Mouse (Mus musculus) NIH3T3 (cell line): ENCODE data around the gene Dhx37.
A peak's percentile ranks its signal among the peaks of the same experiment; 100 is the strongest.
"Not testable (repeated sequence)": the region's sequence is repeated elsewhere in the genome, so short reads cannot be mapped to it uniquely, and the experiment has no call there.

Source experiments
- DNase-seq: peaks from one replicate; pipeline ENCODE4 v3.0.0-alpha.2; 2012; ENCODE audit warnings: low read depth

Dhx37 gene

DNA sequence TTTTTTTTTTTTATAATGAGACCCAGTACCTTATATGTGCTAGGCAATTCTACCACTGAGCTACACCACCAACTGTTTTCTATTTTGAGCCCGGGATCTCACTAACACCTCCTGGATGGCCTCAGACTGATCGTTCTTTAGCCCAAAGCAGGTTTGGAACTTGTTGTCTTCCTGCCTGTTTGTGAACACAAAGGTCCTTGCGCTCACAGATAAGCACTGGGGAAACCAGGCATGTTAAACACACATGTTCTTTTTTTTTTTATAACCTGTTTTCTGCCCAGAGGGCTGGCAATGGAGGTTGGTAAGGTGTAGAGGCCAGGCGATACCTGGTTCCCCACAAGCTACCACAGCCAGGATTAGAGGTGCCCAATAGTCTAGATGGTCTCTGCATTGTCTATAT, 14.7 kb upstream of the Dhx37 start:
- no peak for DNase-seq

DNA sequence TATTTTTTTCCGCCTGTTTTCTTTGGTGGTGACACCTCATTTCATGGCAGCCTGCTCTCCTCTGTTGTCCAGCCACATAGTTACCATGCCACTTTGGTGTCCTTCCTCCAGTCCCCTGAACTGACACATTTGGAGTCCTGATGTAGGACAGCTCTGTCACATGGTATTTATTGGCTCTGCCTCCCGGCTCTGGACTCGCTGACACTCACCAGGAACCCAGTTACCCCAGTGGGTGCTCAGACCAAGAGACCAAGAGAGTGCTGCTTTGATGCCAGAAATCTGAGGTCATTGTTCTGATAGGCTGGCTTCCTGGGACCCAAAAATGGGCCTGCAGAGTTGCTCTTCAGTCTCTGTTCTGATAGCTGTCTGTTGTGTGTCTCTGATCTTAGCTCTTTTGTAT, 14.1 kb upstream of the Dhx37 start:
- no peak for DNase-seq

DNA sequence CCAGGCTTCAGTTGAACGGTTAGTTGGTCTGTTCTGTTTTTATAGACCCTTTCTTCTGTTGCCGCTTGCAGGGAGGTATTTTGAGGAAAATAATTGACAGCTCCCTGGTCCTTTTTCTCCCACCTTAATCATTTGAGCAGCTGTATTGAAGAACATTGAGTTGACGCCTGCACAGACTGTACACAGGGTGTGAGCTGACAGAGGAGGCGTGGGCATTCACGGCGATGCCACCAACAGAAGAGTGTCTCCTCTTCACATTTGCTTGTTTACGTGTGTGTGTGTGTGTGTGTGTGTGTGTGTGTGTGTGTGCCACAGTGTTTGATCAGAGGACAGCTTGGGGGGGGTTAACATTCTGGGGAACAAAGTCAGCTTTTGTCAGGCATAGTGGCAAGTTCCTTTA, 12.4 kb upstream of the Dhx37 start:
- DNase-seq: no peak

DNA sequence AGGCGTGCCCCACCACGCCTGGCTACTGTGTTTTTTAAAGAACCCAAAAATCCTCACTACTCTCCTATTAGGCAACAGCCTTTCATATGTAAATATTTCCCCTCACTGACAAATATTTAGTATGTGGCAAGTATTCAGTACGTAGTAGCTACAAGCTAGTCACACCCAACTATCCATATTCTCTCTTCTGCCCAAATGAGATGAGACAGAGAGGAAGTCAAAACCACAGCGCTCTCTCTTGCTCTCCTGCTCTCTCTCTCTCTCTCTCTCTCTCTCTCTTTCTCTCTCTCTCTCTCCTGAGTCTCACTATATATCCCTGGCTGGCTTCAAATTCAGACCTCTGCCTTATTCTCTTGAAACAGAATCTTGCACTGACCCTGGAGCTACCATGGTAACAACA, 10.6 kb upstream of the Dhx37 start:
- no peak for DNase-seq

DNA sequence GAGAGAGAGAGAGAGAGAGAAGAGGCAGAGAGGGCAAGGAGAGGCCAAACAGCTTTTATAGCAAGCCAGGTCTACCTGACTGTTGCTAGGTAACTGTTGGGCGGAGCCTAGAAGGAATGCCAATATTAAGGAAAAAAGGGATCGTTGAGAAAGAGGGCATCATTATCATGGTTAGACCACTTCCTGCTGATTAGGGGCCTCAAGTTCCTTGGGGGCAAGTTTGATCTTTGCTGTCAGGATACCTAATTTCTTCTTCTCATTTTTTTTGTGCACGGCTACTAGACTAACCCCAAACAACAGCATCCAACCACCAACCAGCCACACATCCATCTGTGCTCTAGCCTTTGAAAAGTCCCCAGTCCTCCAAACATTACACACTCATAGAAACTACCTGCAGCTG, 10.0 kb upstream of the Dhx37 start:
- no peak for DNase-seq

DNA sequence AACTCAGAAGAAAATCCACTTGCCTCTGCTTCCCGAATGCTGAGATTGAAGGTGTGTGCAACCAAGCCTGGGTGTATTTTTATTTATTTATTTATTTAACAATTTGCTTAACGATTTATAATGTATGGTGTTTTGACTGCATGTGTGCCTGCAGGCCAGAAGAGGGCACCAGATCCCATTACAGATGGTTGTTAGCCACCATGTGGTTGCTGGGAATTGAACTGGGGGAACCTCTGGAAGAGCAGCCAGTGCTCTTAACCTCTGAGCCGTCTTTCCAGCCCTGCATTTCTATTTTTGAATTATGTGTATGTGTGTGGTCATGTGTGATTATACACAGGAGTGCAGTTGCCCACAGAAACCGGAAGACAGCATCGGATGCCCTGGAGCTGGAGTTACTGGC, 9.4 kb upstream of the Dhx37 start:
- DNase-seq: no peak

DNA sequence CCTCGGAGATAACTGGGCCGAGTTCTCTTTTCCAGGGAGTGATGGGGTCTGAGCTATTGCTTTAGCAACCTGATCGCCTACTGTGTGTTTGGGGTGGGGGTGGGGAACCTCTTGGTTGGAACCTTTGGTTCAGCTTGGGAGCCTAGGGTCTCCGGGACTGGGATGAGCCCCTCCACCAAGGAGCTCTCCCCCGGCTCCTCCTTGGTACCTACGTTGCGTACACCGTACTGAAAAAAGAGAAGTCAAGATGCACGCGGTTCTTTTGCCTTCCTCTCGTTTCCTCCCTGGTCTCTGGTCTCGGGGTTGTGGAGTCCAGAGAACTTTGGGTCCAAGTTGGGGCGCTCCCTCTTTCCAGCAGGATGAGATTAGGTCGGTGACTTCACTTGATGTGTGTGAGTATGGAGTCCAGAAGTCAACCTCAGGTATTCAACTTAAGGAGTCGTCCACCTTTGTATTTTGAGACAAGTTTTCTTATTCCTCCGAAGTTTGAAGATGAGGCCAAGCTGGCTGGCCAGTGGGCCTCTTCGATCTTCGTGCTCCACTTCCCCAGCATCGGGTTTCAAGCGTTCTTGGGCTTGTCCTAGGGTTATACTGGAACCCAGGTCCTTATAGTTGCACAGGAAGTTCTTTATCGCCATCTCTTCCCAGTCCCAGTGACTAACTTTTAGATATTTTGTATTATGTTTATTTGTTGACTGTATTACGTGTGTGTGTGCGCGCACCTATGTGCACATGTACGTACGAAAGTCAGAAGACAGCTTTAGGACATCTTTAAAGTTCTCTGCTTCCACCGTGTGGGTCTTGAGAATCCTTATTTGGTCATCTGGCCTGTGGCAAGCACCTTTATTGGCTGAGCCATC, 8.4 kb upstream of the Dhx37 start:
- DNase-seq: peak; percentile 29

DNA sequence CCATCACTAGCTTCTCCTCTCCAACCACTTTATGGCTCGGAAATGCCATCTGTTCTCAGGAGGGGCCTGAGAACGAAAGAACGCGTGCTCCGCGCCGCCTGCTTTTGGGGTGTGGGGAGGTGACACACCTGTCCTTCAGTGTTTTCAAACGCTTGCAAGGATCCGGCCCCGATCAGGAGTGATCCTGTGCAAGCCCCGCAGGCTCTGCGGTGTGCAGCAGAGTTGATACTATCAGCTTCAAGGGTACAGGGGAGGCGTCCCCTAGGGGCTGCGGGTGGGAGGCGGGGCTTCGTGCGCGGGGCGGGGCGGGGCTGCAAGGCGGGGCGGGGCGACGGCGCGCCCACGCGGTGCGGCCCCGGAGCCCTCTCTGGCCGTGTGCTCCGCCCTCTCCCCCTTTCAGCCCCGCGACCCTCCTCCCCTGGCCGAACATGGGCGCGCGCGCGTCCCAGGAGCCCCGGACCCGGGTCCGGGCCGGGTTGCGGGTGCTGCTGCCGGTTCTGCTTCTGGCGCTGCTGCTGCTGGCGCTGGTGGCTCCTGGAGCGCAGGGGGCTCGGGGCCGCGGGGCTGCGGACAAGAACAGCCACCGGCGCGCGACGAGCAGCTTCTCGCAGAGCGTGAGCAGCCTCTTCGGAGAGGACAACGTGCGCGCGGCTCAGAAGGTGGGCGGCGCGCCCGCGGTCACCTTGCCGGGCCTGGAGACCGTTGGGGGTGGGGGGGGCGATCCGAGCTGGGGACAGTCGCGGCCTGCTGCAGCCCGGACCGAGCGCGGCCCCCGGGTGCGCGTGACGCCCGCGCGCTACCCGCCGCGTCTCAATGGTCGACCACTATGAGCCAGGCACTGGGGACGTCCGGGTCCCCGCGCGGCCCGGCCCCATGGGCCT, 7.6 kb upstream of the Dhx37 start, which contains the start of gene Bri3bp:
Gene Bri3bp (plus strand): TSS at position 335 of the 881 bp plus-strand sequence.
- DNase-seq: peak; percentile 71

DNA sequence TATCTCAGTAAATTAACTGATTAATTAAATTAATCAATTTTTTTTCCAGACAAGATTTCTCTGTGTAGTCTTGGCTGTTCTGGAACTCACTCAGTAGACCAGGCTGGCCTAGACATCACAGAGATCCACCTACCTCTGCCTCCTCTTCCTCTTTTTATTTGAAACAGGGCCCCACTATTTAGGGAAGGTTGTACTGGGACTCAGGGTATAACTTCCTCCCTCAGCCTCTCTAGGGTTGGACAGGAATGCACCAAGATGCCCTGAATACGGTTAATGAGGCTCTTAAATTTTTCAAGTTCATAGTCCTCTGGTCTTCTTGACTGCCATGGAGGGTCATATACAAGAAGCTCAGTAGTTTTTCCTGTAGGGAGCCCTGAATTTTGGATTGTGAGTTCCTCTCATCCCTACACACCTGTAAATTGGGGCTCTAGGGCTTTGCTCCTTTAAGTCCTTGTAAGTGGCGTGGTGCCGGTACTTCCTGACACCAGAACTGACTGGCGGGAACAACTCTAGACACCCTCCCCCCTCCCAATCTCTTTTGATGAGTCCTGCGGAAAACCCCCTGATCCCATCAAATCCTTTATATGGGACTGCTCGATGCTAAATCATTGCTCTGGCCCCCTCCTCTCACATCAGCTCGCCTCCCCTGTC, 6.8 kb upstream of the Dhx37 start:
- no peak for DNase-seq

DNA sequence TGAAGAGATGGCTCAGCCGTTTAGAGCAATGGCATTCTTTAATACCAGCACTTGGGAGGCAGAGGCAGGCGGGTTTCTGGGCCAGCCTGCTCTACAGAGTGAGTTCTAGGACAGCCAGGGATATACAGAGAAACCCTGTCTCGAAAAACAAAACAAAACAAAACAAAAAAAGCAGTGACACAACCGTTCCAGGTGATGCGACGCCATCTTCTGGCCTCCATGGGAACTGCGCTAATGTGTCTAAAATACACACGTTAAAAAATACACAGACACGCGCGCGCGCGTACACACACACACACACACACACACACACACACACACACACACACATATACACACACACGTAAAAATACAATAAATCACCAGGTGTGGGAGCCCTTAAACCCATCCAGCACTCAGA, 426 bp upstream of the Dhx37 start:
- DNase-seq: peak; percentile 34

DNA sequence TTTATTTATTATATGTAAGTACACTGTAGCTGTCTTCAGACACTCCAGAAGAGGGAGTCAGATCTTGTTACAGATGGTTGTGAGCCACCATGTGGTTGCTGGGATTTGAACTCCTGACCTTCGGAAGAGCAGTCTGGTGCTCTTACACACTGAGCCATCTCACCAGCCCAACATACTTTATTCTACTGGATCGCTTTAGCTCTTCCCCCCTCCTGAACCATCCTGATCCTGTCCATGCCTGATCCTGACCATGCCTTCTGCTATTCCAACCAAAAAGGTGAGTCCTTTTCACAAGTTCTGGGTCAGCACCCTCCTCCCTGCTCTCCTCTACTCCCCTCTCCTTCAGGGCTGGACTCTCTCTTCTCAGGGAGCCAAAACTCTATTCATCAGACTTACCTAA, 1.6 kb downstream of the Dhx37 start:
- not testable (repeated sequence) for DNase-seq

DNA sequence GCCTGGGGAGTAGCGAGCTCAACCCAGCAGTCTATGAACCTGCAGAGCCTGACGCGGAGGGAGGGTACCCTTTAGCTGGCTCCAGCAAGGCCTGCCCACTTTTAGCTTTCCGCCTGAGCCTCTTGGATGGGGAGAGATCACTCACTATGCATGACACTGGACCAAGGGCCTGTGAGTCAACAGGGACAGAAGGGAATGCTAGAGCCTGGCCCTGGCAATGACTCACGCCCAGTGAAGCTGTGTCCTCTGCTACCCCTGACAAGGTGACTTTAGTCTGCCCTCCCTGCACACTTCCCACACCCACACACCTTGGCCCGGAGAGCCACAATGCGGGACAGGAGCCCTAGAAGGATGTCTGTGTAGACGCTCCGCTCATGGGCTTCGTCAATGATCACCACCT, 7.6 kb downstream of the Dhx37 start:
- DNase-seq: no peak

DNA sequence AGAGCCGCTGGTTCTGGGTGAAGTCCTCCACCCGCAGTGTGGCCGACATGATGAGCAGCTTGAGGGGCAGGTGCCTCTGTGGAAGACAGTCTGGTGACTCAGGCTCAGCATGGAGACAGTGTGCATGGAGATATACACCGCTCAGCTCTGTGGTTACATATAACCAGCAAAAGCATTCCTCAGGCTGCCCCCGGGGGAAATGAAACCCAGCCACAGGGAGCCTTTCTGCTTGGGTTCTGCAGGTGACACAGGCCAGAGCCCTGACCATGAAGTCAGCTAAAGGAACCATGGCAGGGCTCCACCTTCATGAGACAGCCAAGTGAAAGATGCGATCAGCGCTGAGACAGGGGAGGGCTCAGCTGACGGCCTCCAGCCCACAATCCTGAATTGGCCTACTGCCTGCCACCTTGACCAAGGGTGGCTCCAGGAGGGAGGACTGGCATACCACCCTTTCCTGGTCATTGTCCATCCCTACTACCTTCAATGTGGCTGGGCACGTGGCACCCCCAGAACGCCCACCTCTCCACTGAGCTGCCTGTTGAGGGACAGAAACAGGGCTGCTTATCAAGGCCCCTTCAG, 8.1 kb downstream of the Dhx37 start:
- DNase-seq: no peak

DNA sequence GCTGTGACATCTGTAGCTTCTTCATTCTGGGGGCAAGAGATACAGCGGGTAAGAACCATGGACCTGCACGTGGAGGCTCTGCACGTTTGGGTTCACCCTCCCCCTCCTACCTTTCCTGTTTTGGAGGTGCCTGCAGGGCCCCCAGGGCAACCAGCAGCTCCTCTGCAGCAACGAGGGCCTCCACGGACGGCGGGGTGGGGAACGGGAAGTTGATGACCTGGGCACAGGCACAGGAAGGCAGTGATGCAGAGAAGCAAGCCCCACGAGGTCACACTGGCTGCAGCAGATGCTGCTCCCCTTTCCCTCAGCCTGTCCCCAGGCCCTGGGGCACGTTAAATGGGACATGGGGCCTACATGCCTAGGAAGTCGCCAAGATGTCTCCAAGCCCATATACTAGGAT, 14.8 kb downstream of the Dhx37 start:
- DNase-seq: no peak

DNA sequence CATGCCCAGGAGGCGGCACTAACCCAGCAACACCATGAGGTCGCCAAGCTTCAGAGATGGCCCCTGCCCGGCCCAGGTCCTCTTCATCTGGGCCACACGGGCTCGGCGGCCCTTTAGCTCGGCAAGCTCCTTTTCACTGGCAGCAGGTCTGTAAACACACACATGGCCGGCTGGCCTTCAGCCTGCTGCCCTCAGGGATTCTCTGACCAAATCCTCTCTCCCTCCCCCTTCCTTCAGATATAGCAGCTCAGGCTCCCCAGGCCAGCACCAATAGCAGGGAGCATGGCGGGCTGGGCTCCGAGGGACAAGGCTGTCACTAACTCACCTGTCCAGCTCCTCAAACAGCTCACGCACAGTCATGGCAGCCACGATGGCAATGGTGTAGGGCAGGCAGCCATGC, 15.3 kb downstream of the Dhx37 start:
- no peak for DNase-seq

DNA sequence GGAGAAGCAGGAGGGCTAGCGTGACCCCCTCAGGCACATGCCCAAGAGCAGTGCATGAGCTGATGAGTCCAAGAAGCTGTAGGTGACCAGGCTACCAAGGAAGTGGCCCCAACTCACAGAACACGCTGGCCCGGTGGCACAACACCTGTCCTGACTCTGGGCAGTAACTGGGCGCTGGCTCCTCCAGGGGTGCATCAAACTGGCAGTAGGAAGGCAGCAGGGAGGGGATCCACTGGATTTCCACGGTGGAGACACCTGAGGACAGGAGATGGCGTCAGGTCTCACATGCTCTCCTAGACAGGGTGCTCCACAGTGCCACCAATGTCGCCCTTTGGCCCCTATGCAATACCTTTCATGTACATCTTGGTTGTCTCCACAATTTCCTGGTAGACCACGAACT, 17.7 kb downstream of the Dhx37 start:
- no peak for DNase-seq

DNA sequence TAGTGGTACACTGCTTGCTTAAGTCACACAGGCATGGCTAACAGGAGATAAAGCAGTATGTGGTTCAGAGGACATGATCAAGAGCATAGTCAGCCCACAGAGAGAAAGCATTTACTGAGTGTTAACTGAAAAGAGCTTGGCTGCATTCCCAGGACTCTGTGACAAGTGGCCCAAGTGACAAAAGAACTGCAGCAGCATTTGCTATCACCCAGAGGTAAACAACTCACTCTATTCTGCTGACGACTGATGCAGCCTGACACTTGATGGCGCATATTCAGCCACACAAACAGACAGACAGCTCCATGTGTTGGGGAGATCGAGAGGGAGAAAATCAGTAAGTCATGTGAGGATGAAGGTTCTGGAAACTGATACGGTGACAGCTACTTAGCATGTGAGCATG, 20.2 kb downstream of the Dhx37 start:
- no peak for DNase-seq

DNA sequence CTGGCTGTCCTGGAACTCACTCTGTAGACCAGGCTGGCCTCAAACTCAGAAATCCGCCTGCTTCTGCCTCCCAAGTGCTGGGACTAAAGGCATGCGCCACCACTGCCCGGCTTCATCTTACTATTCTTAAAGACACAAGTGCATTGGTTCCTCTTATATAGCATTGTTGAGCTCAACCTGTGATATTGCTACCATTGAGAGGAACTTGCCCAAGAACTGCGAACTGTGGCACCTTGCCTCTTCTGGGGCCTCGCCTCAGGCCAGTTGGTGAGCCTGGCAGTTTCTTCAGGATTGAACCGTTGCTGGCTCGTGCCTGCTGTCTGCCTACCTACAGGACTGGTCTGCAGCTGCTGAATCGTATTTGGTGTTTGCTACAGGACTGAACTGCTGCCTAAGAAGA, 21.4 kb downstream of the Dhx37 start:
- not testable (repeated sequence) for DNase-seq

DNA sequence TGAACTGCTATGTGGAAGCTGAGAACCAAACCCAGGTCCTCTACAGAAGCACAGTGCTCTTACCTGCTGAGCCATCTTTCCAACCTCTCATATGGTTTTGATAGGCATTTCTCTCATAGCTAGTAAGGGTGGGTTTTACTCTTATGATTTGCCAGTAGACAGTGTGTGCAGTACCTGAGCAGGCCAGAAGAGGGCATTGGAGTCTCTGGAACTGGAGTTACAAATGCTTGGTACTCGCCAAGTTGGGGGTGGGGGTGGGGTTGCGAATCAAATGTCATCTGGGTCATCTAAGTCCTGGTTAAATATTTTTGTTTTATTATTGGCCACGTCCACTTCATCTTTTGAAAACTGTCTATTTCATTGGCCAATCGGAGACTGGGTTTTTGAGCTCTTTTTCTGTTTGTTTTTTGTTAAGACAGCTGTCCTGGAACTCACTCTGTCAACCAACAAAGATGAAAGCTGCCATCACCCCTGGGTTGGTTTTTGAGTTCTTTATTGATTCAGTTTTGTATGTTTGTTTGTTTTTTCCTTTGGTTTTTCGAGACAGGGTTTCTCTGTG, 21.9 kb downstream of the Dhx37 start:
- peak; percentile 84 for DNase-seq

DNA sequence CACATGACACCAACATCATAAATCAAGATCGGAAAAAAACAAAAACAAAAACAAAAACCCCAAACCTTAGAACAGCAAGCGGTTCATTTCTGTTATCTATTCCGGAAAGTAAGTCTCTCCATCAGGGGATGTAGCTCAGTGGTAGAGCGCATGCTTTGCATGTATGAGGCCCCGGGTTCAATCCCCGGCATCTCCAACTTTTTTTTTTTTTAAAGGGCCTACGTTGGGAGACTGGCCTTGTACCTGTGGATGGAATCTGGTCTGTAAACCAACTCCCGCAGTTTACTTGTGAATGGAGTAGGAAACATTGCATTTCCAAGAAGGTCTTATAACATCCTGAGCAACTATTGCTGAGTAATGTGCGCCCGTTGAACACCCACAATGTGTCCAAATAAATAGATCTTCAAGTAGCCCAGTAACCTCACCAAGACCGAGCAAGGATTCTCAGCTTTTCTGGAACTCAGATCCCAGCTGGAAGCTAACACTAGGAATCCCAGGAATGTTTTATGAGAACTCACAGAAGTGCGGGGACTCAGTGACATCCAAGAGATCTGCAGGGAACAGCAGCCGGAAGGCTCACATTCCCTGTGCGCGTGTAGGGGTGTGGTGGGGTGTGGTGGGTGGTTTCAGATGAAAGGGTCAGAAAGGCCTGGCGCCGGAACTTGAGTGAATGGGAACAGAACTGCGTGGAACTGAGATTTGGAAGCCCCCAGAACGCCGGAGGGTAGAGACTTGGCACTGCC, 24.4 kb downstream of the Dhx37 start:
- DNase-seq: peak; percentile 79

DNA sequence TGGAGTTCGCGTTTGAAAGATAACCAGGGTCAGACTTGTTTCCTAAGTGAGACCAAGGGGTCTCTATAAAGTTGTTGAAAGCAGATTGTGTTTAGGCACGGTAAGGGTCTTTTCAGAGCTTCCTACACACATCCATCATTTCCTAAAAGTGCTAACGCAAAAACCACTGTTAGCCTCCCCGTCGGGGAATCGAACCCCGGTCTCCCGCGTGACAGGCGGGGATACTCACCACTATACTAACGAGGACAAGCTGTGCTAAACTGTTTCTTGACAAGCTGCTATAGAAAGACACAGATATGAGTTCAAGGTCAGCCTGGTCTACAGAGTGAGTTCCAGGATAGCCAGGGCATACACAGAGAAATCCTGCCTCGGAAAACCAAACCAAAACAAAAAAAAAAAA, 25.1 kb downstream of the Dhx37 start:
- peak; percentile 94 for DNase-seq
